Mouse (Mus musculus): ENCODE data around the gene Mylk.

- no peak for TF ChIP-seq CTCF (IDR thresholded peaks at IDR 0.05; ENCODE audit: insufficient read depth, low read length)
- no peak for TF ChIP-seq POLR2A (IDR thresholded peaks at IDR 0.05; ENCODE audit: borderline replicate concordance, extremely low read depth, low read depth, low read length)
Measured at GRCm38 (mm10) chr16:35040154-35040553, 295.1 kb downstream of the Mylk start.
